Mouse (Mus musculus) urinary bladder, adult 18-20 months (tissue): ENCODE results near the gene Supt6.
A peak's percentile ranks its signal among the peaks of the same experiment; 100 is the strongest.
"Not testable (repeated sequence)": the region's sequence is repeated elsewhere in the genome, so short reads cannot be mapped to it uniquely, and the experiment has no call there.

ENCODE experiments used
- DNase-seq, 2 experiments: peaks; one replicate each; pipeline ENCODE4 v3.0.0; 2022; ENCODE audit warnings: low spot score in 2 of 2, mixed read lengths in 2 of 2

The Supt6 gene

GRCm38 (mm10) chr11:78245627-78246317, at the start of gene Supt6, which contains the start of gene Sdf2:
Supt6 (minus strand) TSS chr11:78245987.
Sdf2 (plus strand) TSS chr11:78245746.
- DNase-seq = peak; percentile 82 to 94

- no peak for DNase-seq
Observed at GRCm38 (mm10) chr11:78294585-78294984, 48.8 kb upstream of the Supt6 start.

GRCm38 (mm10) chr11:78290654-78291053, 44.9 kb upstream of the Supt6 start, which contains the start of gene BC030499:
BC030499 (plus strand) TSS chr11:78290841.
- no peak for DNase-seq

- DNase-seq = no peak
Observed at GRCm38 (mm10) chr11:78289146-78289763, 43.5 kb upstream of the Supt6 start.

GRCm38 (mm10) chr11:78279586-78279985, 33.8 kb upstream of the Supt6 start:
- DNase-seq = no peak

GRCm38 (mm10) chr11:78278853-78279252, 33.1 kb upstream of the Supt6 start:
- DNase-seq = no peak

GRCm38 (mm10) chr11:78276169-78276568, 30.4 kb upstream of the Supt6 start:
- not testable (repeated sequence) for DNase-seq

GRCm38 (mm10) chr11:78275596-78275995, 29.8 kb upstream of the Supt6 start:
- no peak for DNase-seq

- DNase-seq = no peak
Observed at GRCm38 (mm10) chr11:78271986-78272385, 26.2 kb upstream of the Supt6 start.

- no peak for DNase-seq
Observed at GRCm38 (mm10) chr11:78265571-78265970, 19.8 kb upstream of the Supt6 start.

- DNase-seq = peak in 1 of 2 experiments; percentile 8
Observed at GRCm38 (mm10) chr11:78262550-78262949, 16.8 kb upstream of the Supt6 start.

- DNase-seq = peak; percentile 81 to 87
Observed at GRCm38 (mm10) chr11:78261380-78262352, 15.9 kb upstream of the Supt6 start, which contains the start of gene 2610507B11Rik. 2610507B11Rik (plus strand) TSS chr11:78261752.

- DNase-seq = no peak
Observed at GRCm38 (mm10) chr11:78260489-78261258, 14.9 kb upstream of the Supt6 start.

- no peak for DNase-seq
Observed at GRCm38 (mm10) chr11:78256618-78257017, 10.8 kb upstream of the Supt6 start.

- no peak for DNase-seq
Observed at GRCm38 (mm10) chr11:78247727-78248140, 1.9 kb upstream of the Supt6 start.

GRCm38 (mm10) chr11:78247012-78247348, 1.2 kb upstream of the Supt6 start:
- no peak for DNase-seq

GRCm38 (mm10) chr11:78246318-78247011, 678 bp upstream of the Supt6 start:
- DNase-seq = no peak

- DNase-seq = peak in 1 of 2 experiments; percentile 5
Observed at GRCm38 (mm10) chr11:78245261-78245626, 543 bp downstream of the Supt6 start.

GRCm38 (mm10) chr11:78240193-78240857, 5.5 kb downstream of the Supt6 start:
- no peak for DNase-seq

GRCm38 (mm10) chr11:78231518-78231917, 14.3 kb downstream of the Supt6 start:
- no peak for DNase-seq
